Mouse (Mus musculus) ZHBTc4 (cell line): ENCODE data around the gene Ms4a4d.
A peak's percentile ranks its signal among the peaks of the same experiment; 100 is the strongest.
"Not testable (repeated sequence)": the region's sequence is repeated elsewhere in the genome, so short reads cannot be mapped to it uniquely, and the experiment has no call there.

Experiments
- DNase-seq: peaks from one replicate; pipeline ENCODE4 v3.0.0-alpha.2; 2011; ENCODE audit warnings: low read depth, low spot score

Gene Ms4a4d

DNA sequence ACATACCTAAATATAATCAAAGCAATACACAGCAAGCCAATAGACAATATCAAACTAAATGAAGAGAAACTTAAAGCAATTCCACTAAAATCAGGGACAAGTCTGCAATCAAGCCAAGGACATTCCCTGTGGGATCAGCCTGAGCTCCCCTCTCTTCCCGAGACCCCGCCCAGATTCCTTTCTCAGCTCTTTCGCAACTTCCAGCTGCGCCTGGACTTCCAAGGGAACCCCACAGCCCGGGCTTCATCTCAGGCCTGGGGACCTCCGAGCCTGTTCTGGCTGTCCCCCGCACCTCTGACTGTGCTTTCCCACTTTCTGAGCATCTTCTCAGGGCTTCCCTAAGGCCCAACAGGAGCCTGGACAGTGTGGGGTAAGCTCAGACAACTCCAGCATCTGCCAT is at the start of gene Ms4a4d:
Gene Ms4a4d, plus strand, starts transcription at position 209 of the 400 bp plus-strand sequence.
- DNase-seq, result peak; percentile 56

DNA sequence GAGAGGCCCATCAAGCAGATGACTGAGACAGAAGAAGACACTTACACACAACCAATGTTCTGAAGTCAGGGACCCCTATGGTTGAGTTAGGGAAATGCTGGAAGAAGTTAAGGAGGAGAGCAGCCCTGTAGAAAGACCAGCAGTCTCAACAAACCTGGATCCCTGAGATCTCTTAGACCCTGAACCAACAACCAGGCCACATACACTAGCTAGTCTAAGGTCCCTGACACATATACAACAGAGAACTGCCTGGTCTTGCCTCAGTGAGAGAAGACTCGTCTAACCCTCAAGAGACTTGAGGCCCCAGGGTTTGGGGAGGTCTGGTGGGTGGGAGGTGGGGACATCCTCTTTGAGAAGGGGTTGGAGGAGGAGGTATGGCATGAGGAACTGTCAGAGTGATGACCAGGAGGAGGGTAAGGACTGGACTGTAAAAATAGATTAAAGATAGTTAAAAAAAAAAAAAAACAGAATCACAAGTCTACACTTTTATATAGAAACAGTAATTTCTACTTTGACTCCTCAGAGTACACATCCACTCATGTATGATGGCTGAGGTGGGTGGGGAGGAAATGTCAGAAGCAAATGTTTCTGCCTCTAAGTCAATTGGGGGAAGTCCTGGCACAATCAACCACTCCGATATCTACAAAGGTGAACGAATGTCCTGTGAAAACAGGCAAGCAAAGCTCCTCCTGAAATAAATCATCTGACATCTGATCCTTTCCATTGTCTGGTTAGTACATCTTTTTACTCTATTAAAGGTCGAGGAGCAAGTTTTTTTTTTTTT is 45.0 kb upstream of the Ms4a4d start:
- DNase-seq, result no peak

DNA sequence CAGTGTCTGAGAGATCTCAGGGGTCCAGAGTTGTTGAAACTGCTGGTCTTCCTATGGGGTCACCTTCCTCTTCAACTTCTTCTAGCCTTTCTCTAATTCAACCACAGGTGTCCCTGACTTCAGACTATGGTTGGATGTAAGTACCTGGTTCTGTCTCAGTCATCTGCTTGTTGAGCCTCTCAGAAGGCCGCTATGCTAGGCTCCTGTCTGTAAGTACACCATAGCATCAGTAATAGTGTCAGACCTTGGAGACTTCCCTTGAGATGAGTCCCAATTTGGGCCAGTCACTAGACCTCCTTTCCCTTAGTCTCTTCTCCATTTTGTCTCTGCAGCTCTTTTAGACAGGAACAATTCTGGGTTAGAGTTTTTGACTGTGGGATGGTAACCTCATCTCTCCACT is 43.9 kb upstream of the Ms4a4d start:
- no peak for DNase-seq

DNA sequence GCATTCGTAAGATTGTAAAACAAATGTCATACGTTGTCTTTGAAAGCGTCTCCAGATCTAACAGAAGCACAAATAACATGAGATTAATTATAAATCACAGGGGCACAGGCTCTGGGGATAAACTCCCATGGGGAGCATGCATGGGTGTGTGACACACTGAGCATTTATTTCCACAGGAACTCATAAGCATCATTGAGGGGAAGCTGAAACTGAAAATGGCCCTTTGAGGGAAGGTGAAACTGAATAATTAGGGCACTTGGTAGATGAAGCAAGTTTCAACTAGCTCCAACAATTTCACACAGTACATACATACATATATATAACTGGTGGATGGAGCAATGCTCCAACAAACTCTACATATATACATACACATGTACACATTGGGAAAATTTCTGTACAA is 42.1 kb upstream of the Ms4a4d start:
- DNase-seq, result no peak

DNA sequence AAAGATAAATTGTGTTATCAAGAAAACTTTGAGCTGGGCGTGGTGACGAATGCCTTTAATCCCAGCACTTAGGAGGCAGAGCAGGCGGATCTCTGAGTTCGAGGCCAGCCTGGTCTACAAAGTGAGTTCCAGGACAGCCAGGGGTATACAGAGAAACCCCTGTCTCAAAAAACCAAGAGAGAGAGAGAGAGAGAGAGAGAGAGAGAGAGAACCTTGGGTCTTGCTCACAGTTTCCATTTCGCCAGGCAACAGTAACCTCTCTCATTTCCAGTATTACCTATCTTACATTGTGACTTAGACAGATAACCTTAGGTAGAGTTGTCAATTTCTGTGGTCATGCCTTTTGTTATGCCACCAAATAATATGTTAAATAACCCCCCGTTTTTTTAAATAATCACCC is 40.2 kb upstream of the Ms4a4d start:
- no peak for DNase-seq

DNA sequence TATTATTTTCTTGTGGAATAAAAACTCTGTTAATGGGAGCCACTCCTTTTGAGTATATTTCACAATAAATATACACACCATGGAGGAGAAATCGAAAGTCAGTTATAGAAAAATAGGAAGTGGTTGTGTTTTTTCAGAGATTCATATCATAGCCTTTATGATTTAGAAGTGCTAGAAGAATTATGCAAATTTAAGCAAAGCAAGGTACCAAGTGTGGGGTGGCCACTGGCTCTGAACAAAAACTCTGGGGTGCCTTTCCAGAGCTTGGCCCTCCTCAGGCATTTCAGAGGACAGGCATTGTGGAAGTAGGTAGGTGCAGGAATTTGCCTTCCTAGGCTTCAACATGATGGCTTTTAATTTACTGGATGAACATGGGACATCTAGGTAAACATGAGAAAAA is 39.3 kb upstream of the Ms4a4d start:
- DNase-seq, result not testable (repeated sequence)

DNA sequence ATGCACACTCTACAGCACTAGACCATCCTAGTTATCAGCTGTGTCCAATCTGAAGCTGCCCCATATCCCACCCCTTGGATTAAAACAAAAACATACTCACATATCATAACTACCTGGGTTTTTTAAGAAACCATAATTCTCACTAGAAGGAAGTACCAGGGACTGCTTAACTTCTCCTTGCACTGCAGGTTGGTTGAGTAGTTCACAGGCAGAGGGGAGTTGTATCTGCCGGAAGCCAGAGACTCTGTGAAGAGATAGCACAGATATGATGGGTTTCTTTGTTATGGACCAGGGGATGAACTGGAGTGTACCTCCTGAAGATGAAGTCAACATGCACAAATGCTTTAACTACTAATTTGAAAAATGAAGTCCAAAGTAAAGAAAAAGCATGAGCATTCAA is 35.8 kb upstream of the Ms4a4d start:
- DNase-seq, result no peak

DNA sequence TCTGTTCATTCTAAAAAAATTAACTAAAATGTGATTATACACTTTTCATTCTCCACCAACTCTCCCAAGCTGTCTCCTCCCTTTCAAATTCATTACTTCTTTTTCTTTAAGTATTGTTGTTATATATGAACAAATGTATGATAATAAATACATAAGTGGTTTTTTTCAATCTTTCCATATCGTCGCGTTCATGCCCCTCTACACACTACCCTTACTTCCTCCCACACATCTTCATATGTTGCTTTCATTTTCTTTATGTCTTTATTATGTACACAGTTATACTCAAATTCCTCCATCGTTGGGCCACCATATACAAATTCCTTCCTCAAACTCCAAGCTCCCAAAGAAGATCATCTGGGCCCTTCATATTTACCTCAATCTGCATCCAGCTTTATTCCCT is 35.3 kb upstream of the Ms4a4d start:
- DNase-seq, result no peak

DNA sequence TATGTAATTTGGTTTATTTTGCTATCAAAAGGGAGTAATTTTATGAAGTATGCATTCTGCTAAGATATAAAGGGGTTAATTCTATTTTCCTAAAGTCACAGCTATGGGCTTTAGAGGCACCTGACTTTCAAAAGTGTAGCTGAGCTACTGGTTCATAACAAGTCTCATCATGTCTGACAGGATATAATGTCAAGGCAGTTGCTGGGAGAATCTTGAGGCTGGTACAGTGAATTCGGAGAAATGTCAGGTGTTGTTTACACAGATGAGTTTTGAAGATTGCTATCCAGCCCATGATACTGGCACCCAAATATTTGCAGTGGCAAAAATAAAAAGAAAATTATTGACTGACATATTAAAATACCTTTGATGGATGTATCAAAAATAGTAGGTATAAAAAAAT is 31.7 kb upstream of the Ms4a4d start:
- DNase-seq, result no peak

DNA sequence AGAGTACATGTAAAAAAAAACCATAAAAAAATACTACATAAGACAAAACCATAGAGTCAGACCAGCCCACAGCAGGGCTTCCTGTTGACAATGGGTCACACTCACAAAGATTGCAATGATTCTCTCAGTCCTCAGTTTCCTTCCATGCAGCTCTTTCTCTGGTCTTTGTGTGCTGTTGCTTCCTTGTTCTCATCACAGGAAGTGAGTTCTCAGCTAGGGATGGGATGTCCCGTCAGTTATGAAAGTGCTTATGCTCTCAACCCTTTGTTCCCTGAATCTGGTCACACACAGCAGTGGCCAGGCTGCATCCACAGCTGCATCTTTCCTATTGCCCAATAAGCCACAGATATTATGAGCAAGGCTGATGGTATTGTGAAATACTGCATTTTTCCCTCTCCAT is 23.1 kb upstream of the Ms4a4d start:
- no peak for DNase-seq

DNA sequence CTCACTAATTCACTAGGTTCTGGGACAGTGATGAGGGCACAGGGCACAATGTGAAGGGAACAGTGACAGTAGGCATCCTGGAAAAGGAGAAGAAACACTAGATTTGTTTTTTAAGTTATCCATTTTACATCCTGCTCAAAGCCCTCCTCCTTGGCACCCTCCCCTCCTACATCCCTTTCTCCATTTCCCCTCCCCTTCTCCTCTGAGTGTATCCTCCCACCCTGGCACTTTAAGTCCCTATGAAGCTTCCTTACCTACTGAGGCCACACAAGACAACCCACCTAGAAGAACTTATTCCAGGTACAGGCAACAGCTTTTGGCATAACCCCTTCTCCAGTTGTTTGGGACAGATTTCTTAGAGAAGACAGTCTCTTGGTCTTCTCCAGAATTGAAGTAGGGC is 20.4 kb upstream of the Ms4a4d start, which contains the start of gene Ms4a6b:
Gene Ms4a6b, plus strand, starts transcription at position 267 of the 400 bp plus-strand sequence.
- no peak for DNase-seq

DNA sequence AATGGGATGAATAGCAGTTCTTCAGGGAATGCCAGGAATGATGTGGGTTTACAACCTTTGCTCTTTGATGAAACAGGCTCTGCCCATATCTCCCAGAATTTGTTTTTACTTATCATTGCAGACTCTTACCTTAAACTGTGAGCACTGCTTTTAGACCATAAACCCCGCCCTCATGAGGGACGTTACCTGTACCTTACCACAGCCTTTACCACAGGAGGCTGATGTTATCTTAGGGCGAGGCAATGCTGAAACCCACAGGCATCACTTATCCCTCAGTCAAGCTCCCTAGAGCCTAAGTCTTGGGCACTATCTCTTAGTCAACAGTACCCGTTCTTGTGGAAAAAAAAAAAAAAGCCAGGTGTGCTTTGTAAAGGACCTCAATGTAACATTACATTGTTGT is 19.8 kb upstream of the Ms4a4d start:
- no peak for DNase-seq

DNA sequence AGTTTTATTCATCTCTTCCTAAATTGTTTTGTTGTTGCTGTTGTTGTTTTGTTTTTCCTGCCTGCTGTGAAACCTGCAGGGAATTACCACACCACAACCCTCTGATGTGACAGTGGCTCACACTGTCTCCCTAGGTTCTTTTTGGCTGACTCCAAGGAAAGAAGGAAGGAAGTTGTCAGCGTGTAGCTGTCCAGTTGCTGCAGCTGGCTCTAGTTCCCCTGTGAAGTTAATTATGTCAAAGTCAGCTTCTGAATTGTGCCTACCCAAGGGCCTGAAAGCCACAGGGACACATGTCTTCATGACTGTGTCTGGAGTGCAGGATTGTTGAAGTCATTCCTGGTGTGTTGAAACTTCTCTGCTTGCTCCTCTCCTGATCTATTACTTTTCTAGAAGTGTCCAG is 19.2 kb upstream of the Ms4a4d start:
- not testable (repeated sequence) for DNase-seq

DNA sequence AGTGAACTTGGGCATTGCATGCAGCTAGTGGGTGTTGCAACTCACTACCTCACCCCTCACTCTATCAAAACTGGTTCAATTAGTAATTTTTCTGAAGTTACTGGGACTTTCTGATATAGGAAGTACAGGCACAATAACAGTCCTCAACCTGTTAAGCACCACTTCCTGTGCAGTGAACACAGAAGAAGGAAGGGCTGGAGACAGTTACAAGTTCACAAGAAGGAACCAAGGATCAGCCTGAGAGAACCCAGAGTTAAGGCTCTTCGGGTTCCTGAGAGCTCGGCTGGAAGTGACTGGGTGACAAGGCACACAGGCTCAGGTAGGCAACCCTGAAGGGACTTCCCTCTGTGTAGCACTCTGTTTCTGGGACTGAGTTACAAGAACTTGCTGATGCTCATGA is 18.2 kb upstream of the Ms4a4d start:
- DNase-seq, result not testable (repeated sequence)

DNA sequence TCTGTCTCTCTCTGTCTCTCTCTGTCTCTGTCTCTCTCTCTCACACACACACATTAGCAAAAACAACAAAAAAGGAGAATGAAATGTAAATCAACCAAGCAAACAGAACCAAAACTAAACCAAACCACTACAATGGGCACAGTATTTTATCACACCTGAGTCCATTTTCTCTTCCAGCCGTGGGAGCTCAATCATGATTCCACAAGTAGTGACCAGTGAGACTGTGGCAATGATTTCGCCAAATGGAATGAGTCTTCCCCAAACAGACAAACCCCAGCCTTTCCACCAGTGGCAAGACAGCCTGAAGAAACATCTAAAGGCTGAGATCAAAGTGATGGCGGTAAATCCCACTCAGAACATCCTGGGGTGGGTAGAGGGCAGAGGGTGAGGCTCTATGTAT is 16.5 kb upstream of the Ms4a4d start:
- no peak for DNase-seq

DNA sequence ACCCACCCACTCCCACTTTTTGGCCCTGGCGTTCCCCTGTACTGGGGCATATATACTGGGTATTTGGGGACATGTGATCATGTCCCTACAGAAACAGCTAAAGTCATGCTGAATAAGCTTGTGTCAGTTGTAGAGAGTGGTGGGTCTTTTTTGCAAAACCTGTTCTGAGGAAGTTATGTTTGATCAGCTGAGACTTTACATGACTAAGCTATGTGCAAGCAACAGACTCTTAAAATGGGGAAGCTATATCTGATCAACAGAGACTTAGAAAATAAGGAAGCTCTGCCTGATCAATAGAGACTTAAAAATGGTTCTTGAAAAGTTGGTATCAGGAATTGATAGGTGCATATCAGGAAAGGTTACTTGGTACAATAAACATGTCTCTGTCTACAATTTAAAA is 3.2 kb upstream of the Ms4a4d start:
- DNase-seq, result no peak

DNA sequence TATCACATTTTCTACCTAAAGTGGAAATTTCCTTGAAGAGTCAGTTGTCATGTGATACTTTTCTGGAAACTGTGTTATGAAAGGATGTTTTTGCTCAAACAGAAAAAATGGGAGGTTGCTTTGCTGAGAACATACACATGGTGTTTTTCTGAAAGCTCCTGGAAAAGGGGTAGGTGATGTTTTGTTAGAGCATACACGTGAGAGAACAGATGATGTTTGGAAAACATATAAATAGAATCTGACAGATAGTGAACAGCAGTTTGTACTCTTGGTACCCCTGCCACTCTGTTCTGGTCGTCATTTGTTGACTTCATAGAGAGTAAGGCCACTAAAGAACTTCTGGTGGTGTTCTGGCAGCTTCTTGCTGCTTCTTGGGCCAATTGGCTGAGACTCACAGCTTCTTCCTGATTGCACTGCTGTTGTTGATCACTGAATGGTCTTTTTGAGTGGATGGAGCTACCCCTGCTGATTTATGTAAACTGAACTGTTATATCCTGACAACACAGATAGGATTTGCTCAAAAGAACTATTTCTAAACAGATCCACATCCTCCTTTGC is 2.6 kb upstream of the Ms4a4d start:
- DNase-seq, result no peak

DNA sequence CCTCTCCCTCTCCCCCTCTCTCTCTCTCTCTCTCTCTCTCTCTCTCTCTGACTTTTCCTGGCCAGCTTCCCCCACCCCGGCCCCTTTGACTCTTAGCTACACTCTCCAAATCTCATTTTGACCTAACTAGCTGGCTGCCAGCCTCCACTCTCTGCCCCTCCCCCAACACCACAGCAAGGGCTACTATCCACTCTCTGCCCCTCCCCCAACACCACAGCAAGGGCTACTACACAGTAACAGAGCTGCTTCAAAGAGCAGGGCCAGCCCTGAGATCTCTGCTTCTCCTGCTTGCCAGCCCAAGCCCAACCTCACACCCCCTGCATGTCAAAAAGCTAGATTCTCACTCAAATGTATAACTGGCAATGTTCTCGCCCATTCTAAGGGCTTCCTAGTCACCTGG is 735 bp downstream of the Ms4a4d start:
- peak; percentile 53 for DNase-seq

DNA sequence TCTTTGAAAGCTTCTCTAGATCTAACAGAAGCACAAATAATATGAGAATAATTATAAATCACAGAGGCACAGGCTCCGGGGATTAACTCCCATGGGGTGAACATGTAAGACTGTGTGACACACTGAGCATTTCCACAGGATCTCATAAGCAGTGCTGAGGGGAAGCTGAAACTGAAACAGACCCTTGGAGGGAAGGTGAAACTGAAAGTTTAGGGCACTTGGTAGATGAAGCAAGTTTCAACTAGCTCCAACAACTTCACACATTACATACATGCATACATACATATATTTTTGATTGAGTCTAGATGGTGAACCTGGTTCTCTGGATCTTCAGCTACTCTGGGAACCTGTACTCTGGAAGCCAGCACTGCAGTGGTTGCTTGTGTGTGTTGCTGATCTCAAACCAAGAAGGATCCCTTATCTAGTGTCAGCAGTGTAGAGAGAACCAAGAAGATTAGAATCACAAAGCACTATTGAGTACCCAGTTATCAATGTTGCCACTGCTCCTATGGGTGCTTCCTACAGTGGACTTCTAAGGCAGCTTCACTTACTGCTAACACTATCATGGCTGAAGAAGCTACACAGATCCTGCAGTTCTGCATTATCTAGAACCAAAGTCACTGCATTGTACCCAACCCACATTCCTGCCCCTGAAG is 3.7 kb downstream of the Ms4a4d start:
- not testable (repeated sequence) for DNase-seq

DNA sequence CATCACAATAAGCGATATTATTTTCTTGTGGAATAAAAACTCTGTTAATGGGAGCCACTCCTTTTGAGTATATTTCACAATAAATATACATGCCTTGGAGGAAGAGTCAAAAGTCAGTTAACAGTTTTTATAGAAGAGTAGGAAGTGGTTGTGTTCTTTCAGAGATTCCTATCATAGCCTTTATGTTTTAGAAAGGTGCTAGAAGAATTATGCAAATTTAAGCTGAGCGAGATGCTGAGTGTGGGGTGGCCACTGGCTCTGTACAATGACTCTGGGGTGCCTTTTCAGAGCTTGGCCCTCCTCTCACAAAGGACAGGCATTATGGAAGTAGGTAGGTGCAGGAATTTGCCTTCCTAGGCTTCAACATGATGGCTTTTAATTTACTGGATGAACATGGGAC is 7.8 kb downstream of the Ms4a4d start:
- DNase-seq, result not testable (repeated sequence)

DNA sequence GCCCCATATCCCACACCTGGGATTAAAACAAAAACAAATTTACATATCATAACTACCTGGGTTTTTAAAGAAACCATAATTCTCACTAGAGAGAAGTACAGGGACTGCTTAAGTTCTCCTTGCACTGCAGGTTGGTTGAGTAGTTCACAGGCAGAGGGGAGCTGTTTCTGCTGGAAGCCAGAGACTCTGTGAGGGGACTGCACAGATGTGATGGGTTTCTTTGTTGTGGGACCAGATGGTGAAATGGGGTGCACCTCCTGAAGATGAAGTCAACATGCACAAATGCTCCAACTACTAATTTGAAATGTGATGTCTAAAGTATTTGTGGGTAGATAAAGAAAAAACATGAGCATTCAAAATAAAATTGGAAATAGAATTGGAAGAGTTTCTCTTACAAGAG is 11.3 kb downstream of the Ms4a4d start:
- no peak for DNase-seq

DNA sequence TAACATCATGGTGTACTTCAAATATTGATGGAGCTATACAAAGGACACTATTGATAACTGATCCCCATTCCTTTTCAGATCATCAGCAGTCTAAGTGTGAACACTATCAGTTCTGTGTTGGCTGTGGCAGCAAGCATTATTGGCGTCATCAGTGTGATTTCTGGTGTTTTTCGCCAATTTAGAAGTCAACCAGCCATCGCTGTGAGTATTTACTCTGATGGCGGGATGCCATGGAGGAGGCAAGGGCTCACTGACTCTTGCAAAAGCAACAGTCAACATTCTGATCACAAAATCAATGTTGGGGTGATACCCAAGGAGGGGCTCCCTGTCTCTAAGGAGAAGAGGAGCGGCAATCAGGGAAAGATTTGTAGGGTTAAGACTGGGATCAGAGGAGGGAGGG is 18.1 kb downstream of the Ms4a4d start:
- no peak for DNase-seq

DNA sequence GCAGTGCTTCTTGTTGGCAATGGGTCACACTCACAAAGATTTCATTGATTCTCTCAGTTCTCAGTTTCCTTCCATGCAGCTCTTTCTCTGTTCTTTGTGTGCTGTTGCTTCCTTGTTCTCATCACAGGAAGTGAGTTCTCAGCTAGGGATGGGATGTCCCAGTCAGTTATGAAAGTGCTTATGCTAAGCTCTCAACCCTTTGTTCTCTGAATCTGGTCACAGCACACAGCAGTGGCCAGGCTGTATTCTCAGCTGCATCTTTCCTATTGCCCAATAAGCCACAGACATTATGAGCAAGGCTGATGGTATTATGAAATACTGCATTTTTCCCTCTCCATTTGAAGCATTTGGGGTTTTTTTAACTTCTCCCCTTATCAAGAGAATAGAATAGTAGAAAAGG is 23.0 kb downstream of the Ms4a4d start:
- DNase-seq, result not testable (repeated sequence)
